Mouse (Mus musculus): ENCODE results near the gene Tvp23b.

The Tvp23b gene

DNA sequence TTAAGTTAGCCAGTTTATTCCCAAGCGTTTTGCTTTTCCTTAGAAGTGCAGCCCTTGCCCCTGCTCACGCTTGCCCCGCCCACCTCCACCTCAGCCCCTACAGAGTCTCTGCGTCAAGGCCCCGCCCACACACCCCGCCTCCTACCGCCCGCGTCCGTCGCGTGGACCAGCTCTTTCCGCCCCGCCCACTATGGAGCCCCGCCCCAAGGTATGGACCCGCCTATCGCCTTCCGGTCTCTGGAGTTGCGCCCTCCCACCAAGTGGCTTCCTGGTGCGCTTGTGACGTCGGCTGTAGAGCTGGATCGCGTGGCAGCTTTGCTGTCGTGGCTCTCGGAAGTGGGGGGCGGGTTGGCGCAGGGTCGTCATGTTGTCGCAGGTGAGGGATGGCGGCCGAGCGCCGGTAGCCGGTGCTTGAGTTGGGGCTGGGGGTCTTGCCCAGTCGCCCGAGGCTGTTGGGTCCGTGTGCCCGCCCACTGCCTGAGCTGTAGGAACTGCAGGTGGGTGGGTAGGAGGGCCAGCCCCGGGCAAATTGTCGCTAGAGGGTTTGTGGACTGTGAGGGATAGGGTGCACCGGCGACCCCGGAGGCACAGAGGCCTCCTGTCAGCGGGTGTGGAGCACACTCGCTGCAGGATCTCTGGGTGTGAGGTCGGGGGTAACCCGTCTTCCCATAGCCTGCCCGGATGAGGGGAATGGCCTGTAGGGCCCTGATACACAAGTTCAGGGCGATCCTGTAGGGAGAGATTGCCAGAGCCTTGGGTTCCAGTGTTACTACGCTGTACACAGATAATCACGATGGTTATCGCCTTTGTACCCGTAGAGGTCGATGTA lies at the start of gene Tvp23b:
Gene Tvp23b (plus strand): TSS at position 236 of the 829 bp plus-strand sequence.
- peak; percentile 98 to 100 for DNase-seq (ENCODE audit: low spot score in 2 of 2)

DNA sequence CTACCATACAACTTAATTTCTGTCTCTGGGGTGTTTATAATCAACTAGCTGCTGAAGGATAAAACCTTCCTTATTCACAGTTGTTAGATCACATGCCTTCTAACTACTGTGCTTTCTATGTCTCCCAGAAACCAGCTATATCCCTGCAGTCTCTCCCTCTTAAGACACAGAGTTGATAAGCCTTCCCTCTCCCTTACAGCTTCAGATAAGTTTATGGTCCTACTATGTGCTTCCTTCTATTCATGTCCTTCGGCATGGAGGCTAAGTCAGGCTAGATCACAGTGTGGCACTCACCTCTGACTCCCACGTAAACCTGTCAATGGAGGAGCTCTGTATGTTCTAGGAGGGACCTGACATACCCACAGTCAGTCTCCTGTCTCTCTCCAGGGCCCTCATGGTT lies 48.9 kb upstream of the Tvp23b start:
- no peak for DNase-seq (ENCODE audit: low spot score in 2 of 2)

DNA sequence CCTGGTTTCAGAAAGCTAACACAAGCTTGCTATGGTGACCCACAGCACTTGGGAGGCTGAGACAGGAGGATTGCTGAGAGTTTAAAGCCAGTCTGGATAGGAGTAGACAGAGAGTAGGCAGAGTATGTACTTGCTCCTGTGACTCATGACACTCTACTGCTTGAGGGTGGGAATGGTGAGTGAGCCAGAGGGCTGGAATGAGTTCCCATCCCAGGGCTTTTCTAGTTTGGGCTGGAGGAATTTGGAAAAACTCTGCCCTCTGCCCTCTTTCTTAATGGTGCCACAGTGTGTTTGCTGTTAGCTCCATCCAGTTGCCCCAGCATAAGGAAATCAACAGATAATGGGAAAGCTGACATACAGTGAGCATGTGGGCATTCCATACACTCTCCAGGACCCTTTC lies 47.3 kb upstream of the Tvp23b start:
- DNase-seq (ENCODE audit: low spot score in 2 of 2): no peak

DNA sequence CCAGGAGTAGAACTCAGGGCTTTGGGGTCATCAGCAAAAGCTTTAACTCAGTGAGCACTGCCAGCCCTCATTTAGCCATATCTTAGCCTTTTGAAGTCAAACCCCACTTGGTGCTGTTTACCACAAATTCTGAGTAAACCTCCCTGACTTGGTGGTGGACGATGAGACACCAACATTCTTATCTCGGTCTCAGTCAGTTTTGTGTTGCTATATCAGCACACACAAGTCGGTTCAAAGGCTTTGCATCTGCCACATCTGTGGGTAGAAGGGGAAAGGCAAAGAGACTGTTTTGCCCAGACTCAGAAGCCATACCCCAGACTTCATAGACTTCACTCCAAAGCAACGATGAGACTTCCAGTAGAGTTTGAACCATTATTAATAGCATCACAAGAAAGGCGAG lies 34.7 kb upstream of the Tvp23b start:
- no peak for DNase-seq (ENCODE audit: low spot score in 2 of 2)

DNA sequence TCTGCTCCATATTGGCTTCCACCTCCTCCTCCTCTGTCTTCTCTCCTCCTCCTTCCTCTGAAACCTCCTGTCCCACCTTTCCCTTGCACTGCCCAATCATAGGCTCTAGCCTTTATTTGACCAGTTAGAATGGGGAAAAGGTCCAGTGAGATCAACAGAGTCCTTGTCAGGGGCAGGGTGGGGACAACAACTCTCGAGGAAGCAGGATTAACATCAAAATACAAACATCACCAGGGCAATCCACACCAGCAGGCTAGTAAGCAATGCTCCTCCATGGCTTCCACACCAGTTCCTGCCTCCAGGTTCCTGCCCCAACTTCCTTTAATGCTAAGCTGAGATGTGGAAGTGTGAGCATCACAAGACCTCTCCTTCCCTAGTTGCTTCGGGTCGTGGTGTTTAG lies 33.5 kb upstream of the Tvp23b start:
- DNase-seq (ENCODE audit: low spot score in 2 of 2): no peak

DNA sequence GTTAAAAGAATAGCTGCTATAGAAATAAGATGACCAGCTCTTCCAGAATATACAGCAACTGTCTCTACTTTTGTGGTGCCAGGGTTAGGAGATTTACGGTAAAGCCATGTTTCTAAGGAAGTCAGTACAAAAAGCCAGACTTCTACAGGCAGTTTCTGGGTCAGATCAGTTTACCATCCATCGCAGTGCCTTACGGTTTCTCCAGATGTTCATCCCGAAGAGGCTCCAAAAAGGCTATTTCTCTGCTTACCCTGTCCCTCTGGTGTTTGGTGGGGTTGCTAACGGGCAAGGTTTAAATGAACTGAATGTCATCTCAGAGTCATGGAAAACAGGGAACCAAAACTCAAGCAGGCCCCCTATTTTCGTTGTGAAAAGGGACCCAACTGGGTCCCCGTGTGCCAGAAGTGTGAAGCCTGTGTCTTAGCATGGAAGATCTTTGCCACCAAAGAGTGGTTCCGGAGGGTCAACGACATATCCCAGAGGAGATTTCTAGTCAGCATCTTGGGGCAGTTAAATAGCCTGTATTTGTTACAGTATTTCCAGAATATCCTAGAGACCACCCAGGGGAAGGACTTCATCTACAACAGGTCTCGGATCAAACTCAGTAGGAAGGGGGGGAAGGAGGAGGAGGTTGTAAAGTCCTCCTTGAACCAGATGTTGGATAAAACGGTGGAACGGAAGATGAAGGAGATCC lies 32.1 kb upstream of the Tvp23b start, which contains the start of gene Fbxw10:
Gene Fbxw10 (plus strand): TSS at position 109 of the 694 bp plus-strand sequence.
- DNase-seq (ENCODE audit: low spot score in 2 of 2): peak in 1 of 2 experiments; percentile 41

DNA sequence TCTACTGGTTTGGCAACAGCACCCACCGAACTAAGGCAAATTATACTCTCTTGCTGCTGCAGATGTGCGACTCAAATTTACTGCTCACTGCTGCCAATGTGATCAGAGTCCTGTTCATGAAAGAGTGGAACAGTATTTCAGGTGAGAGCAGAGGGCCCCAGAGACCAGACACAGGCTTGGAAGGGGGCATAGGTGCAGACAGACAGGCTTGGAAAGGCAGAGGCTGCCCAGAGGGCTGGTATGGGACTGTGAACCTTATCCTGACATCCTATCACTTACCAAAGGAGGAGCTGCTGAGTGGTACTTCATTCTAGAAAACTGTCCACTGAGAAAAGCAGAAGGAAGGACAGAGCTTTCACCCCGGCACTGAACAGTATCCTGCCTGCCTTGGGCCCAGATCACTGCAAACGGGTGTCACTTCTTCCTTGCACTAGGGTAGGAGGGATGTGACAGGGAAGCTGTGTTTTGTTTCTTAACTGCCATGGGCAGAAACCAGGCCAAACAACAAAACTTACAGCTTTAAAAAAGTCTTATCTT lies 31.5 kb upstream of the Tvp23b start:
- peak; percentile 7 to 14 for DNase-seq (ENCODE audit: low spot score in 2 of 2)

DNA sequence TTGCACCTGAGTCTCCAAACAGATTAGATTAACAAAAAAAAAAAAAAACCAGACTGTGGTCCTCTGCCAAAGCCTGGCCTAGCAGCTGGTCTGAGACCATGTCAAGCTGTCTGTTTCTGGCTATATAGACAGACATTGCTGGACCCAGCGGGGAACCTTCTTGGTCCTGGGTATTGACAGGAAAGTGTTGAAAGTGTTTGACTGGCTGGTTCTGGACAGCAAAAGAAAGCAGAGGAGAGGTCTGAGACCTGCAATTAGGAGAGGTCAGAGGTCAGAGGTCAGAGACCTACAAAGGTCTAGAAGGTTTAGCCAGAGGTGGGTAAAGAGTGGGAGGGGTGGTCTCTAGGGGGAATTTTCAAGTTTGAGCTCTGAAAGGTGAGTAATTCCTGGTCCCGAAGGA lies 31.0 kb upstream of the Tvp23b start:
- no peak for DNase-seq (ENCODE audit: low spot score in 2 of 2)

DNA sequence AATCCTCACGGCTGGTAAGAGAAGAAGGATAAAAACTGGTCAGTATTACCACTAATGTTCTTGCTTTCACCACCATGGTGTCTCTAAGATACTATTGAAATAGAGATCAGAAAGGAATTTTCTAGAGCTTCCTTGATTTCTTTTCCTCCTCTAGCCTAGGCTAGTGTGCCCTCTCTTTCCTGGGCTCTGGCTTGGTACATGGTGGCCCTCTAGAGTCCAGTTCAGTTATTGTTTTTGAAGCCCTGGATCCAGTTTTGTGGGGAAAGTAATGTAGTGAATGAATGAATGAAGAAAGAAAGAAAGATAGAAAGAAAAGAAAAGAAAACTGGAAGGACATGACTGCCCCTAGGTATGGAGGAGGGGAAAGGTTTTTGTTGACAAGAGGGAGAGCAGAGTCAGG lies 28.1 kb upstream of the Tvp23b start:
- no peak for DNase-seq (ENCODE audit: low spot score in 2 of 2)

DNA sequence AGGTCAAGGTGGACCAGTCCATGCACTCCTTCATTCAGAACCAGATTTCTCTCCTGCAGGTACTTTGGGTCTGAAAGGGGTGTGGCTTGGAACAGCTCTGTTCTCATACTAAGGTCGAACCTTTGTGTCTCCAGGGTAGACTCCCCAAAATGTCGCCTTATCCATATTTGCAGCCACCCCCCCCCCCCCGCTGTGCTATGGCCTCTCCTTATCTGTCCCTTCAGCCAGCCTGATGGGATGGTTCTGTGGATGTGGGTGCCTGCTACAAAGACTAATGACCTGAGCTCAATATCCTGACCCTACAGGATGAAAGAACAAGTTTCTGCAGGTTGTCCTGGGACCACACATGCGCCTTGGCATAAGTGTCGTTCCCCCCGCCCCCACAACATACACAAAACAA lies 25.9 kb upstream of the Tvp23b start:
- no peak for DNase-seq (ENCODE audit: low spot score in 2 of 2)

DNA sequence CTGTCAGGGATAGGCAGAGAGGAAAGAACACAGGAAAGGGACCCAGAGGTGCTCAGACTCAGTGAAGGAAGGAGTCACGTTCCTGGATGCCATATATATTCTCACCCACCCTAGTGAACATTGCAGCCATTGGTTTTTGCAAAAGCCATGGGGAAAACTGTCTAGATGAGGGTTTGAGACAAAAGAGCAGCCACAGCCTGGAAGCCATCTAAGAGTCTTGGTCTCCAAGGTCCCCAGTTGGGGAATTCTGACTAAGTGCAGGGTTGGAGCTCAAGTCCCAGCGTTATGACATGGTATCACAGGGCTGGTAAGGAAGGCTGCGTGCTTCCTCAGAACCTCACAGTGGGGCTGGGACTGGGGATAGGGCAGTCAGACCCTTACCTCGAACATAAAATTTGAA lies 13.7 kb upstream of the Tvp23b start:
- DNase-seq (ENCODE audit: low spot score in 2 of 2): no peak

DNA sequence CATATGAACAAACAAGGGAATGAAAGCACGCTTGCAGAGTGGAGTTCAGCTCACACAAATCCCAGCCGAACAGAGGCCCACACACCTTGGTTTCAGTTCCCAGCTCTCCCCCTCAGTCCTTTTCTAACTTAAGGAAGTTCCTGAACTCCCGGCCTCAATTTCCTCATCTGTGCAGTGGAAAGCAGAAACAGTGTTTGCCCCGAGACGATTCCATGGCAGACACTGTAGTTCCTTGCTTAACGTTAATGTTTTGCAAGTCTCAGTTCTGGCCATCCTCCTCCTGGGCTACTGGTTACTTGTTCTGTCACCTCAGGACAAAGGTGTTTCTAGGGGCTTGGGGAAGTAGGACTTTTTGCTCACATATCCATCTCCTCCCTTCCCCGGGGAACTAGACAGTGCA lies 12.6 kb upstream of the Tvp23b start:
- DNase-seq (ENCODE audit: low spot score in 2 of 2): no peak

DNA sequence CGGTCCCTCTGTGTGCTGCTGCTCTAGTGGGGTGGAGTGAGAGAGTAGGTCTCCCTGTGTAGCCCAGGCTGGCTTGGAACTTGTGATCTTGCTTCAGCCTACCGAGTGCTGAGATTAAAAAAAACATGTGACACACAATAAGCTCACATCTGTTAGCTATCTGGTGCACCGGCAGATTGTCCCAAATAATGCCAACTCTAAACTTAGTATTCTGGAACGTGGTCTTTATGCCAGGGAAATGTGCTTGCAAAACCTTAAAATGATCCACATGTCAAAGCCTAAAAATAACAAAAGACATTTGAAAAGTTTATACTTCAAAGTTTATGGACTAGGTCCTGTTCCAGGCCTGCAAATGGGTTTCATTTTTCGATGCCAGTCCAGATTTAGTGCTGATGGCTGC lies 10.1 kb upstream of the Tvp23b start:
- no peak for DNase-seq (ENCODE audit: low spot score in 2 of 2)

DNA sequence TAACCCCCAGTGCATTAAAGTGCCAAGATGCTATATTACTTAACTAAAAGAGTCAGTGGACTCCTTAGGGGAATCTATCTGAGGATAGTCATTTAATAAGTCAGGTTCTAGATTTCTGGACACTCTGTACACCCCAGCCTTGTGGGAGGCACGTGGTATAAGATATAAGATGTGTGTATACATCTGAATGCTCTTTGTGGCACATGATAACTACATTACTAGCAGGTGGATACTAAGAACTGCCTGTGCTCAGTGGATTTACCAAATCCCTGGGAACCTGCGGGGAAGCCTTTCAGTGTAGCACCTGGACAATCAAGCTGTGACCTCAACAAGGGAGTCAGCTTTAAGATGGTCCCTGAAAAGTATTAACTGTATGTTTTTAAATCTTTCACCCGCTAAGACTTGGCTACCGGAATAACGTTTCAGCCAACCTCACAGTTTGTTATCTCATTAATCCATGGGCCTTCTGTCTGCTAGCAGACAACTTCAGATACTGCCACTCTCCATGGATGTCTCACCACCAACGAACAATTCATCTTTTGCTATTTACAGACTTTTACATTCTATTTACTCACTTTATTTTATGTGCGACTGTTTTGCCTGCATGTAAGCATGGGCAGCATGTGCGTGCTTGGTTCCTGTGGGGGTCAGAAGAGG lies 9.4 kb upstream of the Tvp23b start:
- DNase-seq (ENCODE audit: low spot score in 2 of 2): no peak

DNA sequence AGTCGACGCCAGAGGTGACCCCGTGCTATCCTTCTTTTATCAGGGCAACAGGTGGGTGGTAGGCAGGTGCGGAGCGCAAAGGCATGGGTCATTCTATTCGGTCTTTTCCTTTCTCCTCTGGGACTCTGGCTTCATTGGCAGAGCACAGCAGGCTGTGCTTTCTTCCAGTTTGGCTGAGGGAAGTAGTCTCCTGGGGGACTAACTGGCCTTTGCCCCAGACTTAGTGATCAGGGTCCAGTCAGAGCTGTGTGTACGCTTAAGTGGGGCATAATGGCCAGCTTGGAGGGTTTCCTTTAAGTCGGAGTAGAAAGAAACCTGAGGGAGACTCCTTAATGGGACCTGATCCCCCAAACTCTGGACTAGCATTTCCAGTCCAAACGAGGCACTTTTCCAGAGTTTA lies 5.8 kb upstream of the Tvp23b start:
- no peak for DNase-seq (ENCODE audit: low spot score in 2 of 2)

DNA sequence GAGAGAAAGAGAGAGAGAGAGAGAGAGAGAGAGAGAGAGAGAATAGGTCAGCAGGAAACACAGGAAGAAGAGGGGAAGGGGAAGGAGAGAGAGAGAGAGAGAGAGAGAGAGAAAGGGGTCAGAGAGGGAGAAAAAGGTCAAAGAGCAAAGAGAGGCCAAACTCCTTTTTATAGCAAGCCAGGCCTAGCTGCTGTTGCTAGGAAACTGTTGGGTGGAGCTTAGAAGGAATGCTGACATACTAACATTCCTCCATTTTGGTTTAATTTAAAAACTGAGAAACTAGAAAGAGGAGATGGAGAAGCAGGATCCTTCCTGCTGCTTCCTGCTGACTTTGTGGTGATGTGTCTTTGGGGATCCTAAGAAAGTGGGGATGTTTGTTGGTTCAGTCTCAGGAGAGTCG lies 3.6 kb upstream of the Tvp23b start:
- no peak for DNase-seq (ENCODE audit: low spot score in 2 of 2)

DNA sequence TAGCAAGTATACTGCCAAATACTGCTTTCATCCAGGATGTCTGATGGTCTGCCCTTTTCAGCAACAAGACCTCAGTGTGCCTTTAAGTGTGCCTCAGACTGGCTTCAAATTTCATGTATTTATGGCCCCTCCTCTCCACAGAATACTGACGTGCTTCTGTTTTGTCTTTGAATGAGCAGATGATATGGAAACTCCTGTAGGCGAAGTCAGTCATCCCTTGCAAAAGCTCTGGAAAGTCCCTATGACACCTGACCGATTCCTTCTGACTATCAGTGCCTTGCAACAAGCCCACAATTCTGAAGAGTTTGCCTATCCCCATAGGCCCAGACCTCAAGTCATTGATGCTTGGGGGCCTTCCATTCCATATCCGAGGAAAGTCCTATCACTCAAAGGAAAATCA lies 2.8 kb upstream of the Tvp23b start:
- DNase-seq (ENCODE audit: low spot score in 2 of 2): no peak

DNA sequence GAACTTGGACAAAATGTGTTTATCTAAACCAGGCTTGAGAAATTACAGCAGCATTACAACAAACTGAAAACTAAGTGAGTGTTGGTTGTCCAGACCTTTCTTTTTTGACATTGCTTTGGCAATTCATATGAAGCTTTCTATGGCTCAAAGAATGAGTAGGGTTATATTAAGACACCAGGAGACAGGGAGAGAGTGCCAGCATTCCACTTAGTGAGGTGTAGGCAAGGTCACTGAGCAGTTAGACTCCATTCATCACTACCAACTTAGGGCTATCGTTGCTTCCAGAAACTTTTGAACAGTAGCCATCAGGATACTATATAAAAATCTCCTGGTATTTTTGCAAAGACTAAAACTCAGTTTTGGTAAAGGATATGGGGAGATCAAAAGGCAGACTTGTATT lies 1.9 kb upstream of the Tvp23b start:
- DNase-seq (ENCODE audit: low spot score in 2 of 2): no peak

DNA sequence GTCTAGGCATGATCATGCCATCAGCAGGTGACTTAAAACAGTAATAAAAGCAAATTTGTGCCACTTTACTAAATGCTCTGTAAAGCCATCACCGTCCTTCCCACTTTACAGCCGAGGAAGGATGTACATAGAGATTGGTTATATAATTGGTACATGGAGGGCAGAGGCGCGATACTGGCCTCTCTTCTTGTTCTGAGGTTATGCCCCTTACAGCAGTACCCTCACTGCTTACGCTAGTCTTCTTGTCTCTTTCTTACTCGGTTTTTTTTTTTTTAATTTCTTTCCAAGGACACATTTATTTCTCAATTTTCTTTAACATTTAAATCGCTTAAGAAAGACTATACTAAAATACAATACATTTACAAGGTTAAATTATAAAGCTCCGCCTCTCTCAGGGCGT lies 527 bp upstream of the Tvp23b start:
- DNase-seq (ENCODE audit: low spot score in 2 of 2): no peak

DNA sequence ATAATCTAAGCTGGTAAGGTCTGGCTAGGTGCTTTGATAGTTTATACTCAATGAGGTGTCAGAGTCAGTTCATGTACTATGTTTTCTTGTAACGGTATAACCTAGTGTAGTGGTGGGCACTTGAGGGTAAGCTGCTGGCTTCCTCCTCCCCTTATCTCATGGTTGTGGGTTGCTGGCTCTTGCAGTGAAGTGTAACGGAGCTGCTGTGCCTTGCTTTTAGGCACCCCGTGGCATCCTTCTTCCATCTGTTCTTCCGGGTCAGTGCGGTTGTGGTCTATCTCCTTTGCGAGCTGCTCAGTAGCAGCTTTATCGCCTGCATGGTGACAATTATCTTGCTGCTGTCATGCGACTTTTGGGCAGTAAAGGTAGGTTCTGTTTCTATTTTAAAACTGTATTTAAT lies 4.2 kb downstream of the Tvp23b start:
- no peak for DNase-seq (ENCODE audit: low spot score in 2 of 2)

DNA sequence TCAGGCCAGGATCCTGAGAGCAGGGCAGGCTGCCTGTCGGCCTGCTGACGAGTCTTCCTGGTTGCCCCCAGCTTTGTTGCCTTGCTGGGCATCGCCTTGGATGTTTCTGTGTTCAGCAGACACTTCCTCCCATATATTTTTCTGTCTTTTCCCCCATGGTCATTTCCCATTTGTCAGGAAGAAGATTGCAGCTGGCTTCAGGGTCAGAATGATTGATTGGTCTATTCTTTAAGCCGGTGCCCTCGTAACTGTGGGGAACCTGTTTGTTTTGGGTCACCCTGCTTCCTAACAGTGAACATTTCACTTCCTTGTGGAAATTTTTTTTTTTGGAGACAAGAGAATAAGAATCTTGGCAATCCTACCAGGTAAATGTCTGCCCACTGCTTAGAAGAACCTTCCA lies 6.1 kb downstream of the Tvp23b start:
- DNase-seq (ENCODE audit: low spot score in 2 of 2): no peak

DNA sequence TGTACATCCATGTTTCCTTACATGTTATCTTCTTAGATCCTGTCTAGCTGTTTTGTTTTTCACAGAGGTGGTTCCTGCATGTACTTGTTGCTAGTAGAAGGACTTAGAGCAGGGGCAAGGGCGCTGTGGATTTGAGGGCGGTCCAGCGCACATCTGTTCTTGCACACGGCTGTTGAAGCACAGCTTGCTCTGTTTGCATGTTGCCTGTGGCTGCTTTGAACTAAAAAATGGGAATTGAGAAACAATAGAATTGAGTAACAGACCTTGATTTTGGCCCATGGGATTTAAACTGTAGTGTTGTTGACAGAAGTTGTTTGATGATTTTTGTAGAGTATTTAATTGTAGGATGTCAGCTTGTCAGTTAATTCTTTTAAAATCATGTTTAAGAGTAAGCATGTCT lies 11.5 kb downstream of the Tvp23b start:
- no peak for DNase-seq (ENCODE audit: low spot score in 2 of 2)

DNA sequence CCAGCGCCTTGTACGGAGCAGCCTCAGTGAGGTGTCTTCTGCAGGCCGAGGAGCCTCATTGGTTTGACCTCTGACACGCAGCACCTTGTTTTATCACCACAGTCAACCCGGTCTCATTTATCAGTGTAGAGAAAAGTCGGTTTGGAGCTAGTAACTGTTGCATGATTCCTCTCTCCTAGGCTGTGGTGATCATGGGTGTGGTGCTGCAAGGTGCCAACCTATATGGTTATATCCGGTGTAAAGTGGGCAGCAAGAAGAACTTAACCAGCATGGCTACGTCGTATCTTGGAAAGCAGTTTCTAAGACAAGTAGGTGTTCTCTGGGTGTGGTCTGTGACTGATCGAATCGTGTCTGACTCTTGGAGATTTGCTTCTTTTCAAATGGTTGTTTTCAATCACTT lies 12.5 kb downstream of the Tvp23b start:
- DNase-seq (ENCODE audit: low spot score in 2 of 2): no peak

All from thymus, postnatal 10 days (tissue).